Mouse (Mus musculus) hindbrain, embryonic 15.5 days (tissue): ENCODE measurements around the gene Ift57. TPM values are rescaled to one million over a fixed set of nuclear protein-coding genes. Genes with fewer than 3 reads are reported as not detected.

Experiments
- polyA plus RNA-seq: library from polyadenylated mRNA; unstranded; fragments of >200 nt; fragmentation: Nextera tagmentation; extraction: Ambion mirVana; gene quantifications from 2 replicates; pipeline ENCODE4 v1.2.1, GENCODE M21; 2015

Ift57 gene
- polyA plus RNA-seq, 1 experiment from 2014 or later: 51.4 TPM

Other genes with a start within 250 kb of the Ift57 start
- 150 and 170 TPM in 2 replicates for gene Cd47, start 101.3 kb downstream of the Ift57 start, polyA plus RNA-seq